Mouse (Mus musculus) adrenal gland, adult (tissue): Measurements from ENCODE around the gene A330070K13Rik.

Source experiments
- DNase-seq, 2 experiments: peaks; one replicate each; pipeline ENCODE4 v3.0.0; 2022 to 2023; ENCODE audit warnings: low spot score in 1 of 2; ENCODE audit not compliant: inconsistent age in 2 of 2

The A330070K13Rik gene

GRCm38 (mm10) chr5:130384222-130384912, at the start of gene A330070K13Rik:
A330070K13Rik (minus strand) TSS chr5:130384631.
- DNase-seq, result peak in 1 of 2 experiments; percentile 56

- no peak for DNase-seq
Measured at GRCm38 (mm10) chr5:130411516-130411915, 27.1 kb upstream of the A330070K13Rik start.

GRCm38 (mm10) chr5:130409706-130410105, 25.3 kb upstream of the A330070K13Rik start:
- DNase-seq, result no peak

- DNase-seq, result peak; percentile 54 to 85
Measured at GRCm38 (mm10) chr5:130405201-130405600, 20.8 kb upstream of the A330070K13Rik start.

GRCm38 (mm10) chr5:130400136-130400917, 15.9 kb upstream of the A330070K13Rik start:
- DNase-seq, result no peak

GRCm38 (mm10) chr5:130395142-130395541, 10.7 kb upstream of the A330070K13Rik start:
- peak in 1 of 2 experiments; percentile 42 for DNase-seq

- peak; percentile 62 to 76 for DNase-seq
Measured at GRCm38 (mm10) chr5:130394386-130394785, 10.0 kb upstream of the A330070K13Rik start.

- DNase-seq, result no peak
Measured at GRCm38 (mm10) chr5:130393618-130394355, 9.4 kb upstream of the A330070K13Rik start.

GRCm38 (mm10) chr5:130386418-130386817, 2.0 kb upstream of the A330070K13Rik start:
- DNase-seq, result no peak

GRCm38 (mm10) chr5:130375411-130375810, 9.0 kb downstream of the A330070K13Rik start:
- peak; percentile 60 to 81 for DNase-seq

- peak; percentile 78 to 87 for DNase-seq
Measured at GRCm38 (mm10) chr5:130369237-130369636, 15.2 kb downstream of the A330070K13Rik start, which contains the start of gene Caln1. Caln1 (plus strand) TSS chr5:130369455.

GRCm38 (mm10) chr5:130368236-130368635, 16.2 kb downstream of the A330070K13Rik start:
- no peak for DNase-seq

GRCm38 (mm10) chr5:130363773-130364172, 20.7 kb downstream of the A330070K13Rik start:
- DNase-seq, result no peak

GRCm38 (mm10) chr5:130363111-130363510, 21.3 kb downstream of the A330070K13Rik start:
- DNase-seq, result no peak

GRCm38 (mm10) chr5:130355223-130355622, 29.2 kb downstream of the A330070K13Rik start:
- DNase-seq, result no peak

GRCm38 (mm10) chr5:130345871-130346270, 38.6 kb downstream of the A330070K13Rik start:
- no peak for DNase-seq

- DNase-seq, result no peak
Measured at GRCm38 (mm10) chr5:130344999-130345398, 39.4 kb downstream of the A330070K13Rik start.

- peak; percentile 75 to 83 for DNase-seq
Measured at GRCm38 (mm10) chr5:130340656-130341055, 43.8 kb downstream of the A330070K13Rik start.

GRCm38 (mm10) chr5:130335462-130335861, 49.0 kb downstream of the A330070K13Rik start:
- DNase-seq, result no peak

- no peak for DNase-seq
Measured at GRCm38 (mm10) chr5:130333971-130334370, 50.5 kb downstream of the A330070K13Rik start.

- no peak for DNase-seq
Measured at GRCm38 (mm10) chr5:130333566-130333965, 50.9 kb downstream of the A330070K13Rik start.
